Mouse (Mus musculus) thymus, adult 2 months (tissue): ENCODE data around the gene Mboat1.

ENCODE experiments used
- CTCF ChIP-seq: fragments of 200-500 bp; IDR thresholded peaks from 2 replicates; pipeline ENCODE4 v1.5.1; 2012; ENCODE audit warnings: mild to moderate bottlenecking, control low read depth, low read length, moderate library complexity, borderline replicate concordance; ENCODE audit not compliant: control insufficient read depth, poor library complexity, insufficient read depth; ENCODE audit errors: extremely low read depth
- POLR2A ChIP-seq: fragments of 200-500 bp; IDR thresholded peaks from 2 replicates; pipeline ENCODE4 v1.6.1; 2012; ENCODE audit warnings: mild to moderate bottlenecking, low read length, control low read depth, moderate library complexity; ENCODE audit not compliant: control insufficient read depth, poor library complexity, insufficient read depth; ENCODE audit errors: extremely low read depth

- no peak for TF ChIP-seq CTCF
- no peak for TF ChIP-seq POLR2A
These were observed 98.9 kb downstream of the Mboat1 start for GRCm38 (mm10) chr13:30235056-30235750.
